In the genomic region with DNA sequence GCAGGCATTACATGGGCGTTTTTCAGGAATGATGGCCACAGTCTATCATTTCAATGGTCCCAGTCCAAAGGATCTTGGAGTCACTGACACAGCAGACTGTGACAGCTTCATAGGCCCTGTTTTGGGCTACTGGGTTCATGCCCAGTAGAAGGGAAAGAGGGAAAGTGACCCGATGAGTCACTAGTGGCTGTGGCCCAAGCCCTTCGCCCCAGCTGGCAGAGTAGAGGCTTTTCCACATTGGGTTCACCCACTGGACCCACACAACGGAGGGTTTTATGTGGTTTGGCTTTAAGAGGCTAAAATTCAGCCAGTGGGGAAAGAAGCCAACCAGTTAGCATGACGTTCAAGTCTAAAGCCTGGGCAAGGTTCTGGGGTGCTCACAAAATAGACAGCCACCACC, we compare ENCODE assay signal across 9 mouse cellular contexts.
A peak's percentile ranks its signal among the peaks of the same experiment; 100 is the strongest.
DNase-seq lines count a peak whose midpoint lies in the region; ATAC-seq and TF ChIP-seq lines count a peak whose summit lies in the region.
"Had no signal": no experiment of that assay in that cellular context is flagged by ENCODE, and none has a peak within 500 bp of the region (broad histone marks: within the 10 kb centered on the region; RNA-seq: fewer than 3 reads in every experiment).

No protein-coding gene starts in this region.

- no peak overlapping the region for H3K4me2 ChIP-seq in midbrain, postnatal 0 days (ENCODE audit: low read depth, low read length, poor library complexity, severe bottlenecking)
- H3K4me2 ChIP-seq in midbrain, embryonic 15.5 days: no peak overlapping the region
- H3K4me2 ChIP-seq in neural tube, embryonic 15.5 days: no peak overlapping the region
- H3K4me2 ChIP-seq: embryonic facial prominence, embryonic 15.5 days had no signal

- TF ChIP-seq CTCF in midbrain, postnatal 0 days (IDR thresholded peaks at IDR 0.05): no peak

- H3K4me3 ChIP-seq in midbrain, postnatal 0 days (ENCODE audit: low read depth, low read length): no peak overlapping the region
- H3K4me3 ChIP-seq in midbrain, embryonic 15.5 days: no peak overlapping the region
- H3K4me3 ChIP-seq in midbrain, embryonic 10.5 days: no peak overlapping the region
- no peak overlapping the region for H3K4me3 ChIP-seq in neural tube, embryonic 15.5 days (replicated peaks)
- H3K4me3 ChIP-seq: embryonic facial prominence, embryonic 15.5 days had no signal

- no peaks in the 10 kb centered on the region for H3K36me3 ChIP-seq in midbrain, postnatal 0 days (ENCODE audit: insufficient read depth, low read length)
- no peaks in the 10 kb centered on the region for H3K36me3 ChIP-seq in midbrain, embryonic 15.5 days (replicated peaks)
- H3K36me3 ChIP-seq in midbrain, embryonic 10.5 days: no peaks in the 10 kb centered on the region
- no peaks in the 10 kb centered on the region for H3K36me3 ChIP-seq in neural tube, embryonic 15.5 days
- H3K36me3 ChIP-seq: embryonic facial prominence, embryonic 15.5 days had no signal

- WGBS in midbrain, postnatal 0 days: 82% methylated on average over 5 of the region's 5 CpGs
- WGBS in midbrain, embryonic 15.5 days: 85% methylated on average over 5 of the region's 5 CpGs
- 89% methylated on average over 5 of the region's 5 CpGs for WGBS in midbrain, embryonic 10.5 days
- WGBS in neural tube, embryonic 15.5 days: 80% methylated on average over 5 of the region's 5 CpGs

- no peaks in the 10 kb centered on the region for H3K27me3 ChIP-seq in midbrain, postnatal 0 days (ENCODE audit: insufficient read depth, low read length)
- H3K27me3 ChIP-seq in midbrain, embryonic 15.5 days (replicated peaks): no peaks in the 10 kb centered on the region
- no peaks in the 10 kb centered on the region for H3K27me3 ChIP-seq in midbrain, embryonic 10.5 days (ENCODE audit: low read depth, poor library complexity, severe bottlenecking)
- H3K27me3 ChIP-seq in neural tube, embryonic 15.5 days (replicated peaks): no peaks in the 10 kb centered on the region
- H3K27me3 ChIP-seq: embryonic facial prominence, embryonic 15.5 days had no signal

- H3K9me3 ChIP-seq in midbrain, postnatal 0 days (ENCODE audit: low read length): no peaks in the 10 kb centered on the region
- no peaks in the 10 kb centered on the region for H3K9me3 ChIP-seq in midbrain, embryonic 15.5 days
- H3K9me3 ChIP-seq in midbrain, embryonic 10.5 days (replicated peaks): no peaks in the 10 kb centered on the region
- no peaks in the 10 kb centered on the region for H3K9me3 ChIP-seq in neural tube, embryonic 15.5 days (replicated peaks)
- H3K9me3 ChIP-seq: embryonic facial prominence, embryonic 15.5 days had no signal

- no peaks in the 10 kb centered on the region for H3K4me1 ChIP-seq in midbrain, postnatal 0 days (ENCODE audit: insufficient read depth, low read length)
- H3K4me1 ChIP-seq in midbrain, embryonic 15.5 days: no peaks in the 10 kb centered on the region
- H3K4me1 ChIP-seq in midbrain, embryonic 10.5 days: no peaks in the 10 kb centered on the region
- no peaks in the 10 kb centered on the region for H3K4me1 ChIP-seq in neural tube, embryonic 15.5 days
- H3K4me1 ChIP-seq: embryonic facial prominence, embryonic 15.5 days had no signal

- H3K9ac ChIP-seq in midbrain, postnatal 0 days (replicated peaks; ENCODE audit: low read length, poor library complexity, severe bottlenecking): no peak overlapping the region
- H3K9ac ChIP-seq in midbrain, embryonic 15.5 days: no peak overlapping the region
- no peak overlapping the region for H3K9ac ChIP-seq in neural tube, embryonic 15.5 days (replicated peaks)
- H3K9ac ChIP-seq: embryonic facial prominence, embryonic 15.5 days had no signal

- peak; percentile 58 for DNase-seq in midbrain, postnatal 0 days (ENCODE audit: low spot score)
- DNase-seq in cerebellum, postnatal 10 days: peak; percentile 36 to 62
- peak; percentile 14 to 73 for DNase-seq in kidney, postnatal 25 days
- DNase-seq in skeletal muscle tissue, adult 2 months (ENCODE audit: low read depth, low spot score): peak; percentile 71
- no peak for DNase-seq in midbrain, embryonic 10.5 days (ENCODE audit: low spot score)

- H3K27ac ChIP-seq in midbrain, postnatal 0 days (ENCODE audit: low read depth, low read length): no peak overlapping the region
- no peak overlapping the region for H3K27ac ChIP-seq in midbrain, embryonic 15.5 days
- H3K27ac ChIP-seq in midbrain, embryonic 10.5 days (replicated peaks): no peak overlapping the region
- H3K27ac ChIP-seq in neural tube, embryonic 15.5 days (replicated peaks): no peak overlapping the region
- H3K27ac ChIP-seq: embryonic facial prominence, embryonic 15.5 days; kidney, postnatal 0 days had no signal

- ATAC-seq in midbrain, postnatal 0 days (ENCODE audit: low FRiP score): no peak
- ATAC-seq in midbrain, embryonic 15.5 days (replicated peaks): no peak
- ATAC-seq in neural tube, embryonic 15.5 days (ENCODE audit: low FRiP score): no peak
